Mouse (Mus musculus): Measurements from ENCODE around the gene Rpa1.
"Not testable (repeated sequence)": the region's sequence is repeated elsewhere in the genome, so short reads cannot be mapped to it uniquely, and the experiment has no call there.

Gene Rpa1

GRCm38 (mm10) chr11:75348199-75348889, at the start of gene Rpa1, which contains the start of gene Smyd4:
TSS of gene Rpa1 (minus strand) at chr11:75348324.
TSS of gene Smyd4 (plus strand) at chr11:75348433.
- peak; percentile 85 for DNase-seq (ENCODE audit: low read depth, low spot score)

GRCm38 (mm10) chr11:75397452-75397851, 49.3 kb upstream of the Rpa1 start:
- no peak for DNase-seq (ENCODE audit: low read depth, low spot score)

GRCm38 (mm10) chr11:75395611-75396010, 47.5 kb upstream of the Rpa1 start:
- no peak for DNase-seq (ENCODE audit: low read depth, low spot score)

- not testable (repeated sequence) for DNase-seq (ENCODE audit: low read depth, low spot score)
These were observed 35.4 kb upstream of the Rpa1 start for GRCm38 (mm10) chr11:75383529-75383928.

GRCm38 (mm10) chr11:75378786-75379185, 30.7 kb upstream of the Rpa1 start:
- not testable (repeated sequence) for DNase-seq (ENCODE audit: low read depth, low spot score)

GRCm38 (mm10) chr11:75377125-75377524, 29.0 kb upstream of the Rpa1 start:
- no peak for DNase-seq (ENCODE audit: low read depth, low spot score)

- no peak for DNase-seq (ENCODE audit: low read depth, low spot score)
These were observed 7.4 kb upstream of the Rpa1 start for GRCm38 (mm10) chr11:75355475-75355874.

GRCm38 (mm10) chr11:75351225-75351624, 3.1 kb upstream of the Rpa1 start:
- no peak for DNase-seq (ENCODE audit: low read depth, low spot score)

GRCm38 (mm10) chr11:75348890-75349261, 752 bp upstream of the Rpa1 start:
- DNase-seq (ENCODE audit: low read depth, low spot score): no peak

- DNase-seq (ENCODE audit: low read depth, low spot score): no peak
These were observed 528 bp downstream of the Rpa1 start for GRCm38 (mm10) chr11:75347596-75347995.

- DNase-seq (ENCODE audit: low read depth, low spot score): no peak
These were observed 937 bp downstream of the Rpa1 start for GRCm38 (mm10) chr11:75347188-75347585.

GRCm38 (mm10) chr11:75346556-75347187, 1.5 kb downstream of the Rpa1 start:
- no peak for DNase-seq (ENCODE audit: low read depth, low spot score)

- no peak for DNase-seq (ENCODE audit: low read depth, low spot score)
These were observed 3.4 kb downstream of the Rpa1 start for GRCm38 (mm10) chr11:75344716-75345115.

GRCm38 (mm10) chr11:75344163-75344562, 4.0 kb downstream of the Rpa1 start:
- DNase-seq (ENCODE audit: low read depth, low spot score): no peak

- no peak for DNase-seq (ENCODE audit: low read depth, low spot score)
These were observed 5.0 kb downstream of the Rpa1 start for GRCm38 (mm10) chr11:75343096-75343495.

- DNase-seq (ENCODE audit: low read depth, low spot score): no peak
These were observed 7.3 kb downstream of the Rpa1 start for GRCm38 (mm10) chr11:75340698-75341345.

- DNase-seq (ENCODE audit: low read depth, low spot score): no peak
These were observed 8.0 kb downstream of the Rpa1 start for GRCm38 (mm10) chr11:75340076-75340475.

- no peak for DNase-seq (ENCODE audit: low read depth, low spot score)
These were observed 10.9 kb downstream of the Rpa1 start for GRCm38 (mm10) chr11:75337246-75337645.

GRCm38 (mm10) chr11:75336676-75337075, 11.4 kb downstream of the Rpa1 start:
- DNase-seq (ENCODE audit: low read depth, low spot score): no peak

- DNase-seq (ENCODE audit: low read depth, low spot score): no peak
These were observed 22.2 kb downstream of the Rpa1 start for GRCm38 (mm10) chr11:75325969-75326311.

- no peak for DNase-seq (ENCODE audit: low read depth, low spot score)
These were observed 22.8 kb downstream of the Rpa1 start for GRCm38 (mm10) chr11:75325116-75325968.

- no peak for DNase-seq (ENCODE audit: low read depth, low spot score)
These were observed 23.7 kb downstream of the Rpa1 start for GRCm38 (mm10) chr11:75324433-75324832.

Data from retina, postnatal 7 days (tissue).